17 mouse cellular contexts compared by ENCODE assay signal in the genomic region with DNA sequence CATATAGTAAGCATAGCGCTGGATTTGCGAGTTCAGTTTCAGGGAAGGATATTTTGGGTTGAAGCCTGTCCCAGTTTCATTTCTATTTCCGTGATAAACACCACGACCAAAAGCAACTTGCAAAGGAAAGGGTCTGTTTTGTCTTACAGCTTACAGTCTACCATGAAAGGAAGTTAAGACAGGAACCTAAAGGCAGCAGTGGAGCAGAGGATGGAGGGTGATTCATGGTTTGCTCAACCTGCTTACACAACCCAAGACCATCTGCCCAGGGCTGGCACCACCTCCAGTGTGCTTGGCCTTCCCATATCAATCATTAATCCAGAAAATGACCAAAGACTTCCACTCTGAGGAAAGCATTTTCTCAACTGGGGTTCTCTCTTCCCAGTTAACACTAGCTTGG.
DNase-seq lines count a peak whose midpoint lies in the region; ATAC-seq and TF ChIP-seq lines count a peak whose summit lies in the region.
"Had no signal": no experiment of that assay in that cellular context is flagged by ENCODE, and none has a peak within 500 bp of the region (broad histone marks: within the 10 kb centered on the region; RNA-seq: fewer than 3 reads in every experiment).

No protein-coding gene starts in this region.

- DNase-seq in kidney, adult 2 months: peak; percentile 12
- DNase-seq in kidney, adult 18-20 months: no peak
- peak; percentile 27 for DNase-seq in NIH3T3 (ENCODE audit: low read depth)
- no peak for DNase-seq in liver, embryonic 11.5 days (ENCODE audit: low spot score)
- no peak for DNase-seq in forebrain, postnatal 0 days
- no peak for DNase-seq in heart, adult 18-20 months
- DNase-seq in kidney, adult 8-10 months: no peak
- DNase-seq: cerebellum, adult 8-10 months; gastrocnemius, postnatal 36 days had no signal

- no peaks in the 10 kb centered on the region for H3K36me3 ChIP-seq in kidney, adult 2 months (ENCODE audit: control insufficient read depth, insufficient read depth, low read length)
- H3K36me3 ChIP-seq in liver, embryonic 11.5 days (ENCODE audit: control insufficient read depth, insufficient read depth, low read length): no peaks in the 10 kb centered on the region
- H3K36me3 ChIP-seq in forebrain, postnatal 0 days (ENCODE audit: insufficient read depth): no peaks in the 10 kb centered on the region
- H3K36me3 ChIP-seq: embryonic facial prominence, embryonic 12.5 days; limb, embryonic 15.5 days; midbrain, embryonic 13.5 days; neural tube, embryonic 13.5 days had no signal

- H3K4me2 ChIP-seq in liver, embryonic 11.5 days: no peak overlapping the region
- H3K4me2 ChIP-seq in forebrain, postnatal 0 days (ENCODE audit: low read depth): no peak overlapping the region
- H3K4me2 ChIP-seq: embryonic facial prominence, embryonic 12.5 days; forebrain, embryonic 13.5 days; limb, embryonic 15.5 days; midbrain, embryonic 13.5 days; neural tube, embryonic 13.5 days had no signal

- ATAC-seq in liver, embryonic 11.5 days (replicated peaks; ENCODE audit: low FRiP score): no peak
- ATAC-seq in neutrophil, adult 5-6 weeks (ENCODE audit: extremely low read depth, insufficient number of reproducible peaks, low FRiP score, poor library complexity, severe bottlenecking): peak; percentile 73
- no peak for ATAC-seq in forebrain, postnatal 0 days
- ATAC-seq: forebrain, embryonic 13.5 days; midbrain, embryonic 13.5 days; Patski had no signal

- TF ChIP-seq CTCF in kidney, adult 2 months (conservative IDR thresholded peaks at IDR 0.05; ENCODE audit: insufficient read depth, insufficient read length, low read depth, low read length): no peak
- no peak for TF ChIP-seq CTCF in forebrain, postnatal 0 days (IDR thresholded peaks at IDR 0.05; ENCODE audit: low read depth)

- no peaks in the 10 kb centered on the region for H3K4me1 ChIP-seq in kidney, adult 2 months (ENCODE audit: control insufficient read depth, insufficient read depth, low read length)
- peaks cover 13% of the 10 kb centered on the region for H3K4me1 ChIP-seq in liver, embryonic 11.5 days (replicated peaks; ENCODE audit: control insufficient read depth, insufficient read depth, low read length)
- no peaks in the 10 kb centered on the region for H3K4me1 ChIP-seq in forebrain, postnatal 0 days (ENCODE audit: insufficient read depth)
- H3K4me1 ChIP-seq: embryonic facial prominence, embryonic 12.5 days; forebrain, embryonic 13.5 days; limb, embryonic 15.5 days; midbrain, embryonic 13.5 days; neural tube, embryonic 13.5 days had no signal

- H3K9me3 ChIP-seq in liver, embryonic 11.5 days (ENCODE audit: control insufficient read depth, low read length): no peaks in the 10 kb centered on the region
- no peaks in the 10 kb centered on the region for H3K9me3 ChIP-seq in forebrain, postnatal 0 days (ENCODE audit: low read length)
- H3K9me3 ChIP-seq: embryonic facial prominence, embryonic 12.5 days; forebrain, embryonic 13.5 days; limb, embryonic 15.5 days; midbrain, embryonic 13.5 days; neural tube, embryonic 13.5 days had no signal

- TF ChIP-seq POLR2A in kidney, adult 2 months (IDR thresholded peaks at IDR 0.05; ENCODE audit: low read depth, low read length): no peak

- H3K9ac ChIP-seq in liver, embryonic 11.5 days (ENCODE audit: low read depth, low read length): no peak overlapping the region
- no peak overlapping the region for H3K9ac ChIP-seq in forebrain, postnatal 0 days
- H3K9ac ChIP-seq: embryonic facial prominence, embryonic 12.5 days; forebrain, embryonic 13.5 days; limb, embryonic 15.5 days; midbrain, embryonic 13.5 days; neural tube, embryonic 13.5 days had no signal

- no peaks in the 10 kb centered on the region for H3K27me3 ChIP-seq in kidney, adult 2 months (replicated peaks; ENCODE audit: control insufficient read depth, insufficient read depth, low read length)
- no peaks in the 10 kb centered on the region for H3K27me3 ChIP-seq in liver, embryonic 11.5 days (replicated peaks; ENCODE audit: control insufficient read depth, insufficient read depth, low read length)
- no peaks in the 10 kb centered on the region for H3K27me3 ChIP-seq in forebrain, postnatal 0 days (ENCODE audit: insufficient read depth, low read length)
- H3K27me3 ChIP-seq: embryonic facial prominence, embryonic 12.5 days; forebrain, embryonic 13.5 days; limb, embryonic 15.5 days; midbrain, embryonic 13.5 days; neural tube, embryonic 13.5 days had no signal

- no peak overlapping the region for H3K4me3 ChIP-seq in kidney, adult 2 months (ENCODE audit: insufficient read depth, low read depth, low read length)
- H3K4me3 ChIP-seq in liver, embryonic 11.5 days (ENCODE audit: low read depth, low read length): no peak overlapping the region
- H3K4me3 ChIP-seq in forebrain, postnatal 0 days (ENCODE audit: low read depth, low read length): no peak overlapping the region
- H3K4me3 ChIP-seq: embryonic facial prominence, embryonic 12.5 days; forebrain, embryonic 13.5 days; left cerebral cortex, adult 2 months; limb, embryonic 15.5 days; midbrain, embryonic 13.5 days; neural tube, embryonic 13.5 days had no signal

- WGBS in kidney, adult 2 months: 85% methylated on average over 4 of the region's 4 CpGs
- WGBS in liver, embryonic 11.5 days: 74% methylated on average over 4 of the region's 4 CpGs
- 85% methylated on average over 4 of the region's 4 CpGs for WGBS in forebrain, postnatal 0 days

- H3K27ac ChIP-seq in kidney, adult 2 months (ENCODE audit: insufficient read depth, low read depth, low read length): no peak overlapping the region
- H3K27ac ChIP-seq in liver, embryonic 11.5 days (ENCODE audit: low read depth, low read length): peak overlapping the region; percentile 83; the same call in 1 of the 2 replicates
- no peak overlapping the region for H3K27ac ChIP-seq in forebrain, postnatal 0 days (ENCODE audit: low read depth, low read length)
- H3K27ac ChIP-seq: embryonic facial prominence, embryonic 12.5 days; forebrain, embryonic 13.5 days; limb, embryonic 15.5 days; midbrain, embryonic 13.5 days; neural tube, embryonic 13.5 days had no signal

Comparison
In these comparisons a context has a peak if more than half of its experiments do, and no peak if none do; other contexts are left out.
1. DNase-seq: peak in kidney, adult 2 months (single experiment) and NIH3T3 (single experiment); none in kidney, adult 18-20 months (single experiment), liver, embryonic 11.5 days (single experiment), forebrain, postnatal 0 days (single experiment), heart, adult 18-20 months (0 of 2) and kidney, adult 8-10 months (0 of 2).